Mouse (Mus musculus) liver, postnatal 0 days (tissue): Measurements from ENCODE around the gene Hoxa3.

Experiments used
- CTCF ChIP-seq: sonication (generic); IDR thresholded peaks from 2 replicates; pipeline ENCODE4 v1.5.1; 2016; ENCODE audit warnings: antibody characterized with exemption, low read depth
- EP300 ChIP-seq: IDR thresholded peaks from 2 replicates; pipeline ENCODE4 v1.6.1; 2016; ENCODE audit warnings: antibody characterized with exemption, low read depth, mild to moderate bottlenecking

DNA sequence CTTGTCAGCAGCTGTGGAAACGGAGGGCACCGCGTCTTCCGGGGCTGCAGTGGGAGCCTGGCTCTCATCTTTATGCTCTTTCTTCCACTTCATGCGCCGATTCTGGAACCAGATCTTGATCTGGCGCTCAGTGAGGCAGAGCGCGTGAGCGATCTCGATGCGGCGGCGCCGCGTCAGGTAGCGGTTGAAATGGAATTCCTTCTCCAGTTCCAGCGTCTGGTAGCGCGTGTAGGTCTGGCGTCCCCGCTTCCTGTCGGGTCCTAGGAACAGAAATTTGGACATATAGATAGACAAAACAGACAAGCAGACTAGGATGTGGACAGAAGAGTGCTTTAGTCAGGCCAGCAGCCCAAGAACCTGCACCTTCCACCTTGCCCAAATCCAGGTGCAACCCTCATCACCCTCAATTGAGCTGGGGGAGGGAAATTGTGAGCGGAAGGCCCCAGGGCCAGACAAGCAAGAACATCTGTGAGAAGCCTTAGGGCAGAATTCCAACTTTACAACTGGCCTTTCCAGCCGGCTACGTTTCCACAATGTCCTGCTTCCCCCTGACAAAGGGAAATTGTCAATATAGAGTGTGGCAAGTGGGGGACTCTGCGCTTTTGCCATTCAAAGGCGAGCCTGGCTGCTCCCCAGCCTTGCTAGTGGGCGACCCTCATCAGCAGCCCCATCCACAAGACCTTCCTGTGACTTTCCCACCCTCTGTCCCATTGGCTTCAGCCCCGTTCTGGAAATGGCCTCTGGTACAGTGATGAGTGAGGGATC lies 2.8 kb upstream of the Hoxa3 start:
- TF ChIP-seq CTCF (no peak), EP300 (no peak)
